ENCODE assay signal across 11 mouse cellular contexts in the genomic region with DNA sequence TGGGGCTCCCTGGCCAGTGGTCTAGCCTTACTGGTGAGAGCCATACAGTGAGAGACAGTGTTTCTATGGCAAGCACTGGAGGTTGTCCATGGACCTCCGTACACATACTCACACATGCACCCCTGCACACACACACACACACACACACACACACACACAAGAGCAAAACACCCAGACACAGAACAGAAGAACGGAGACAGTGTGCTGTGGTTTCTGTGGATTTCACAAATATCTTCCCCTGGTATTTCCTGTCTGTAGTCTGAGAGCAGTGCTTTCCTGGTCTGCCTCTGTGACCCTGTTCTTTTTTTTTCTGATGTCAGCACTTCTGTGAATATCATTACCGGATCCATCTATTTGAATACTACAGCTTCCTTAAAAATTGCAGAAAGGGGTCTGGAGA. TPM values are rescaled to one million over a fixed set of nuclear protein-coding genes. Genes with fewer than 3 reads are reported as not detected.
DNase-seq lines count a peak whose midpoint lies in the region; ATAC-seq lines count a peak whose summit lies in the region.
"Had no signal": no experiment of that assay in that cellular context is flagged by ENCODE, and none has a peak within 500 bp of the region (broad histone marks: within the 10 kb centered on the region; RNA-seq: fewer than 3 reads in every experiment).

No protein-coding gene starts in this region.

- no peak for ATAC-seq in kidney, embryonic 14.5 days (ENCODE audit: low FRiP score, low TSS enrichment)
- no peak for ATAC-seq in intestine, embryonic 16.5 days

- no peaks in the 10 kb centered on the region for H3K27me3 ChIP-seq in kidney, embryonic 14.5 days (ENCODE audit: control insufficient read depth, insufficient read depth, low read length)
- no peaks in the 10 kb centered on the region for H3K27me3 ChIP-seq in intestine, embryonic 16.5 days (replicated peaks; ENCODE audit: control insufficient read depth, insufficient read depth, low read length)

- H3K4me3 ChIP-seq in kidney, embryonic 14.5 days (ENCODE audit: low read length) = no peak overlapping the region
- no peak overlapping the region for H3K4me3 ChIP-seq in intestine, embryonic 16.5 days (ENCODE audit: low read length)

- H3K9me3 ChIP-seq in kidney, embryonic 14.5 days (ENCODE audit: control insufficient read depth, low read length) = no peaks in the 10 kb centered on the region
- no peaks in the 10 kb centered on the region for H3K9me3 ChIP-seq in intestine, embryonic 16.5 days (ENCODE audit: control insufficient read depth, low read length)
- H3K9me3 ChIP-seq: G1E had no signal

- H3K9ac ChIP-seq in kidney, embryonic 14.5 days (ENCODE audit: low read depth, low read length) = no peak overlapping the region
- no peak overlapping the region; the same call in 1 of the 2 replicates for H3K9ac ChIP-seq in intestine, embryonic 16.5 days (ENCODE audit: low read depth, low read length)

- no peaks in the 10 kb centered on the region for H3K4me1 ChIP-seq in kidney, embryonic 14.5 days (ENCODE audit: control insufficient read depth, insufficient read depth, low read length)
- H3K4me1 ChIP-seq in intestine, embryonic 16.5 days (ENCODE audit: control insufficient read depth, insufficient read depth, low read length) = 0 out of 2 replicates have a peak, but pooled peaks cover 10% of the 10 kb centered on the region

- no peaks in the 10 kb centered on the region for H3K36me3 ChIP-seq in kidney, embryonic 14.5 days (ENCODE audit: control insufficient read depth, insufficient read depth, low read length)
- H3K36me3 ChIP-seq in intestine, embryonic 16.5 days (ENCODE audit: control insufficient read depth, insufficient read depth, low read length) = no peaks in the 10 kb centered on the region
- H3K36me3 ChIP-seq: G1E had no signal

- intact Hi-C loops in left cerebral cortex, postnatal 4 days (cut with DNase I) = no loop called here

- no peak overlapping the region for H3K4me2 ChIP-seq in kidney, embryonic 14.5 days (replicated peaks; ENCODE audit: low read depth, low read length)
- H3K4me2 ChIP-seq in intestine, embryonic 16.5 days (ENCODE audit: low read depth, low read length) = no peak overlapping the region

- WGBS in kidney, embryonic 14.5 days = 57% methylated on average over 3 of the region's 3 CpGs
- WGBS in intestine, embryonic 16.5 days = 42% methylated on average over 3 of the region's 3 CpGs

- H3K27ac ChIP-seq in kidney, embryonic 14.5 days (ENCODE audit: low read depth, low read length) = no peak overlapping the region
- peak overlapping the region; percentile 41 for H3K27ac ChIP-seq in intestine, embryonic 16.5 days (ENCODE audit: low read length)

- peak; percentile 18 for DNase-seq in kidney, adult 18-20 months
- DNase-seq in CD8-positive naive resting alpha-beta T cell, adult 2 months (ENCODE audit: low read depth in 2 of 2, low spot score in 2 of 2) = peak; percentile 42 to 63
- peak; percentile 76 for DNase-seq in naive thymus-derived CD4-positive, alpha-beta T cell, adult 2 months (ENCODE audit: low read depth)
- DNase-seq in left cerebral cortex, postnatal 4 days = no peak
- no peak for DNase-seq in right cerebral cortex, postnatal 14 days
- DNase-seq in left cerebral cortex, adult 18-20 months (ENCODE audit: low spot score in 2 of 2) = no peak

RNA-seq across cellular contexts. Expression of gene Ctss, which starts 2.9 kb away (rescaled TPM):
- 9.9 and 12.2 TPM in 2 replicates for polyA plus RNA-seq in kidney, embryonic 14.5 days (2014; fragmentation: Nextera tagmentation; extraction: Ambion mirVana)
- 33.5 and 34.7 TPM in 2 replicates for polyA plus RNA-seq in intestine, embryonic 16.5 days (2015; fragmentation: Nextera tagmentation; extraction: Ambion mirVana)
- total RNA-seq in left cerebral cortex, postnatal 4 days (2021) = 1 to 10 TPM; 8.3 to 8.6 TPM
- total RNA-seq in left cerebral cortex, adult 18-20 months (2021) = 10 to 100 TPM; 67.5 to 69.8 TPM
- polyA plus RNA-seq: G1E had no signal

RNA-seq across cellular contexts. Expression of gene Ctsk, which starts 24.6 kb away (rescaled TPM):
- 3.0 and 3.6 TPM in 2 replicates for polyA plus RNA-seq in kidney, embryonic 14.5 days (2014; fragmentation: Nextera tagmentation; extraction: Ambion mirVana)
- polyA plus RNA-seq in intestine, embryonic 16.5 days (2015; fragmentation: Nextera tagmentation; extraction: Ambion mirVana) = 8.0 and 8.7 TPM in 2 replicates
- 1 to 10 TPM; 7.1 to 7.2 TPM for total RNA-seq in left cerebral cortex, postnatal 4 days (2021)
- total RNA-seq in left cerebral cortex, adult 18-20 months (2021) = 1 to 10 TPM; 4.0 to 4.2 TPM
- polyA plus RNA-seq: G1E had no signal

RNA-seq across cellular contexts. Expression of gene Hormad1, which starts 35.8 kb away (rescaled TPM):
- not detected in 2 replicates for polyA plus RNA-seq in kidney, embryonic 14.5 days (2014; fragmentation: Nextera tagmentation; extraction: Ambion mirVana)
- polyA plus RNA-seq in intestine, embryonic 16.5 days (2015; fragmentation: Nextera tagmentation; extraction: Ambion mirVana) = 0.10 TPM in 1 of 2 replicates, not detected in the other
- not detected for total RNA-seq in left cerebral cortex, postnatal 4 days (2021)
- total RNA-seq in left cerebral cortex, adult 18-20 months (2021) = not detected
- polyA plus RNA-seq: G1E; large intestine, adult 2 months; stomach, embryonic 16.5 days had no signal

Comparison
In these comparisons a context has a peak if more than half of its experiments do, and no peak if none do; other contexts are left out.
1. RNA of gene Ctss, which starts 2.9 kb away (total RNA-seq): 67.5 to 69.8 TPM in left cerebral cortex, adult 18-20 months; 8.3 to 8.6 TPM in left cerebral cortex, postnatal 4 days; every median in the first group is over 4 times any median in the second.
2. DNase-seq: peak in kidney, adult 18-20 months (single experiment), CD8-positive naive resting alpha-beta T cell, adult 2 months (2 of 2) and naive thymus-derived CD4-positive, alpha-beta T cell, adult 2 months (single experiment); none in left cerebral cortex, postnatal 4 days (single experiment), right cerebral cortex, postnatal 14 days (single experiment) and left cerebral cortex, adult 18-20 months (0 of 2).